Mouse (Mus musculus): ENCODE data around the gene Aagab. TPM values are rescaled to one million over a fixed set of nuclear protein-coding genes. Genes with fewer than 3 reads are reported as not detected.

Gene Aagab
- total and polyA plus RNA-seq, 3 experiments, result 16.1 to 27.4 TPM; not detected in 1

- Histone ChIP-seq H3K27ac (ENCODE audit: control insufficient read depth, low read depth, low read length) (no peak overlapping the region), H3K27me3 (ENCODE audit: control insufficient read depth in 1 of 2, insufficient read depth in 2 of 2, low read length in 2 of 2) (peaks cover 1 to 2% of the 10 kb centered on the region in 2 experiments; a peak in 2 of 4 replicates), H3K4me1 (ENCODE audit: control insufficient read depth in 1 of 2, insufficient read depth in 2 of 2, low read length in 2 of 2) (0 out of 4 replicates have a peak, but pooled peaks cover 0 to 3% of the 10 kb centered on the region in 2 experiments), H3K9ac (ENCODE audit: control insufficient read depth, low read depth, low read length, poor library complexity, severe bottlenecking) (no peak overlapping the region), H3K36me3 (ENCODE audit: control insufficient read depth in 1 of 2, insufficient read depth in 2 of 2, low read length in 2 of 2) (no peaks in the 10 kb centered on the region), H3K4me3 (ENCODE audit: control insufficient read depth in 1 of 2, insufficient read depth in 1 of 2, low read depth in 2 of 2, low read length in 2 of 2) (no peak overlapping the region), H3K79me2 (ENCODE audit: control insufficient read depth, insufficient read depth, low read length, poor library complexity) (no peaks in the 10 kb centered on the region), H3K9me3 (replicated peaks; ENCODE audit: insufficient read depth, low read length) (no peaks in the 10 kb centered on the region)
- TF ChIP-seq RCOR1 (IDR thresholded peaks at IDR 0.05; ENCODE audit: low read depth, low read length) (no peak), USF2 (IDR thresholded peaks at IDR 0.05; ENCODE audit: borderline replicate concordance in 1 of 2, insufficient read depth in 1 of 2, low read depth in 1 of 2, low read length in 2 of 2) (no peak)
- no peak for DNase-seq (ENCODE audit: low read depth, low spot score)
These were observed 46.1 kb upstream of the Aagab start for GRCm38 (mm10) chr9:63556316-63556715.

GRCm38 (mm10) chr9:63556933-63557332 lies 45.5 kb upstream of the Aagab start:
- Histone ChIP-seq H3K9me3 (replicated peaks; ENCODE audit: insufficient read depth, low read length) (no peaks in the 10 kb centered on the region), H3K27ac (ENCODE audit: control insufficient read depth, low read depth, low read length) (no peak overlapping the region), H3K79me2 (ENCODE audit: control insufficient read depth, insufficient read depth, low read length, poor library complexity) (no peaks in the 10 kb centered on the region), H3K4me3 (ENCODE audit: control insufficient read depth in 1 of 2, insufficient read depth in 1 of 2, low read depth in 2 of 2, low read length in 2 of 2) (no peak overlapping the region), H3K9ac (ENCODE audit: control insufficient read depth, low read depth, low read length, poor library complexity, severe bottlenecking) (no peak overlapping the region), H3K36me3 (ENCODE audit: control insufficient read depth in 1 of 2, insufficient read depth in 2 of 2, low read length in 2 of 2) (no peaks in the 10 kb centered on the region), H3K27me3 (ENCODE audit: control insufficient read depth in 1 of 2, insufficient read depth in 2 of 2, low read length in 2 of 2) (peaks cover 0 to 3% of the 10 kb centered on the region in 2 experiments; a peak in 2 of 4 replicates), H3K4me1 (ENCODE audit: control insufficient read depth in 1 of 2, insufficient read depth in 2 of 2, low read length in 2 of 2) (0 out of 4 replicates have a peak, but pooled peaks cover 0 to 3% of the 10 kb centered on the region in 2 experiments)
- no peak for DNase-seq (ENCODE audit: low read depth, low spot score)
- TF ChIP-seq ETS1 (IDR thresholded peaks at IDR 0.05; ENCODE audit: low read depth, low read length) (no peak), MAX (IDR thresholded peaks at IDR 0.05; ENCODE audit: low read length) (no peak), MAFK (IDR thresholded peaks at IDR 0.05; ENCODE audit: borderline replicate concordance, low read depth, low read length) (no peak), TBP (IDR thresholded peaks at IDR 0.05; ENCODE audit: low read depth, low read length) (no peak), MXI1 (IDR thresholded peaks at IDR 0.05; ENCODE audit: low read depth, low read length) (no peak), POLR2AphosphoS2 (IDR thresholded peaks at IDR 0.05; ENCODE audit: low read length) (no peak), TAL1 (IDR thresholded peaks at IDR 0.05; ENCODE audit: low read length) (no peak), POLR2A (IDR thresholded peaks at IDR 0.05; ENCODE audit: control insufficient read depth in 1 of 2, insufficient read depth in 1 of 2, low read depth in 1 of 2, low read length in 2 of 2, poor library complexity in 1 of 2) (no peak), MAZ (IDR thresholded peaks at IDR 0.05; ENCODE audit: low read depth, low read length) (no peak), MYC (IDR thresholded peaks at IDR 0.05; ENCODE audit: low read depth, low read length) (no peak), UBTF (IDR thresholded peaks at IDR 0.05; ENCODE audit: borderline replicate concordance, insufficient read depth, low read depth, low read length) (no peak)

GRCm38 (mm10) chr9:63561931-63562330 lies 40.5 kb upstream of the Aagab start:
- Histone ChIP-seq H3K79me2 (ENCODE audit: control insufficient read depth, insufficient read depth, low read length, poor library complexity) (no peaks in the 10 kb centered on the region), H3K9me3 (replicated peaks; ENCODE audit: insufficient read depth, low read length) (no peaks in the 10 kb centered on the region), H3K9ac (ENCODE audit: control insufficient read depth, low read depth, low read length, poor library complexity, severe bottlenecking) (no peak overlapping the region), H3K4me3 (ENCODE audit: control insufficient read depth in 1 of 2, insufficient read depth in 1 of 2, low read depth in 2 of 2, low read length in 2 of 2) (no peak overlapping the region), H3K27ac (ENCODE audit: control insufficient read depth, low read depth, low read length) (no peak overlapping the region), H3K4me1 (ENCODE audit: control insufficient read depth in 1 of 2, insufficient read depth in 2 of 2, low read length in 2 of 2) (no peaks in the 10 kb centered on the region), H3K27me3 (ENCODE audit: control insufficient read depth in 1 of 2, insufficient read depth in 2 of 2, low read length in 2 of 2) (peaks cover 3 to 4% of the 10 kb centered on the region in 2 experiments), H3K36me3 (ENCODE audit: control insufficient read depth in 1 of 2, insufficient read depth in 2 of 2, low read length in 2 of 2) (no peaks in the 10 kb centered on the region)
- no peak for DNase-seq (ENCODE audit: low read depth, low spot score)
- TF ChIP-seq GABPA (IDR thresholded peaks at IDR 0.05; ENCODE audit: low read depth, low read length), result no peak
- TF ChIP-seq NRF1 (IDR thresholded peaks at IDR 0.05; ENCODE audit: insufficient read depth, low read depth, low read length, poor library complexity, severe bottlenecking), result no peak
- no peak for TF ChIP-seq TBP (IDR thresholded peaks at IDR 0.05; ENCODE audit: low read depth, low read length)
- TF ChIP-seq ZC3H11A (IDR thresholded peaks at IDR 0.05; ENCODE audit: low read depth, low read length), result no peak
- TF ChIP-seq MEF2A (IDR thresholded peaks at IDR 0.05; ENCODE audit: extremely low read depth, insufficient replicate concordance, low read depth, low read length, poor library complexity, severe bottlenecking), result no peak
- TF ChIP-seq SIN3A (IDR thresholded peaks at IDR 0.05; ENCODE audit: low read length), result no peak
- TF ChIP-seq MYB (IDR thresholded peaks at IDR 0.05; ENCODE audit: low read depth, low read length), result no peak
- TF ChIP-seq MYC (IDR thresholded peaks at IDR 0.05; ENCODE audit: low read depth, low read length), result no peak
- no peak for TF ChIP-seq CHD2 (IDR thresholded peaks at IDR 0.05; ENCODE audit: low read length)
- TF ChIP-seq MAFK (IDR thresholded peaks at IDR 0.05; ENCODE audit: borderline replicate concordance, low read depth, low read length), result no peak
- no peak for TF ChIP-seq ZNF384 (IDR thresholded peaks at IDR 0.05; ENCODE audit: low read depth, low read length)
- TF ChIP-seq JUND (IDR thresholded peaks at IDR 0.05; ENCODE audit: low read depth, low read length), result no peak
- TF ChIP-seq EP300 (IDR thresholded peaks at IDR 0.05; ENCODE audit: low read depth in 1 of 2, low read length in 2 of 2), result no peak
- no peak for TF ChIP-seq NELFE (IDR thresholded peaks at IDR 0.05; ENCODE audit: low read depth, low read length)
- TF ChIP-seq USF2 (IDR thresholded peaks at IDR 0.05; ENCODE audit: borderline replicate concordance in 1 of 2, insufficient read depth in 1 of 2, low read depth in 1 of 2, low read length in 2 of 2), result no peak
- TF ChIP-seq GATA1 (IDR thresholded peaks at IDR 0.05; ENCODE audit: low read depth, low read length), result no peak
- TF ChIP-seq MAZ (IDR thresholded peaks at IDR 0.05; ENCODE audit: low read depth, low read length), result no peak
